Mouse (Mus musculus): Measurements from ENCODE around the gene Lce1b.
"Not testable (repeated sequence)": the region's sequence is repeated elsewhere in the genome, so short reads cannot be mapped to it uniquely, and the experiment has no call there.

Lce1b gene

DNA sequence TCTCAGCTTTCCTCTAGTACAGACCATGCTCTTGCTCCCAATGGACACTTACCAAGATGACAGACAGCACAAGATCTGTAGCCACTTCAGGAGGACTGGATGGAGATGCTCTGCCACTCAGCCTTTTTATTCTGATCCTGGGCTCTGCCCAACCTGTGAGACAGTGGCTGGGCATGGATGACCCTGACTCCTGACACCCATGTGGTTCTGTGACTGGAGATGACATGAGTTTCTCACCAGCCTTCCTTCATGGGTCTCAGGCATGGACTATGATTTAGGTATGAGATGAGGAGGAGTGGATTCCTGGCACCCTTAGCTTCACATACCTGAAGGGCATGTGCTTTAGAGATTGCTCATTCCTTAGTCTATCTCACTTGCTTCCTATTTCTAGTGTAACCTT is at the start of gene Lce1b:
Gene Lce1b, minus strand, starts transcription at position 101 of the 400 bp plus-strand sequence.
- no peak for DNase-seq (ENCODE audit: low spot score)

DNA sequence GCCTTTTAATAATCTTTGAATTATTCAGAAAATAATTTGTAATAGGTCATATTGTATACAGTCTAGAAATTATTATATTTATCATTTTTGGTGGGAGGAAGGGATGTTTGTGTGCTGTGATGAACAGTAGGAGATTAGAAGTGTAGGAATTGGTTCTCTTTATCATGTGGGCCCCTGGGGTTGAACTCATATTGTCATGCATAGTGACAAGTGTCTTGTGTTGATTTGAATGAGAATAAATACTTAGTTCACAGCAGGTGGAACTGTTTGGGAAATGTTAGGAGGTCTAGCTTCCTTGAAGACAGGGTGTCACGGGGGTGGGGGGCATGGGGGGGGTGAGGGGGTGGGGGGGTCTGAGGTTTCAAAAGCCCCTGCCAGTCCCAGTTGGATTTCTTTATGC is 37.9 kb upstream of the Lce1b start:
- no peak for DNase-seq (ENCODE audit: low spot score)

DNA sequence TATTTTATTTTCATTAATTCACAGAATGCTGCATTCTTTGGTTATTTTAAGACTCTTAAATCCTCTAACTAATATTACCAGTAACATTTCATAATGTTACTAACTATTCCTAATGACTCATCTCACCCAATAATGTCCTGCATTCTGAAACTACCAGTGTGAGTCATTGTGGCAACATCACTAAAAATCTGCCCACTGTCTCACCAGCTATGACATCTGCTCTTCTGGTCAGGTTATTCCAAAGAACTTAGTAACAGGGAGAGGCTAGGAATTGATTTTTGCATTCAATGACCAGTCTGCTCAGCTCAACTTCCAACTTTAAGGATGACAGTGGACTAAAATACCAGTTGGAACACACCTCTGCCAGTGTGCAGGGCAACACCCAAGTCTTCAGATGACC is 35.0 kb upstream of the Lce1b start:
- DNase-seq (ENCODE audit: low spot score) = no peak

DNA sequence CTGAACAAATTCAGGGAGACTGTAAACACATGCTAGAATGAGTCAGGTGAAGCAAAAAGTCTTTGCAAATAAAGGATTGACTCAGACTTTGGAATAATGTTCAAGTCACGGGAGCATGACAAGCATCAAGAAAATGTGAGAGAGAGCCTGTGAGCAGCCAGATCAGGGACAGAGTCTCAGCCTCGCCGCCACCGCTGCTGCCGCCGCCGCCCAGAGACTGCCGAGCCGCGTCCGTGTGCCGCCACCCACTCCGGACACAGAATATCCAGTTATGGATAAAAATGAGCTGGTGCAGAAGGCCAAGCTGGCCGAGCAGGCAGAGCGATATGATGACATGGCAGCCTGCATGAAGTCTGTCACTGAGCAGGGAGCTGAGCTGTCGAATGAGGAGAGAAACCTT is 32.4 kb upstream of the Lce1b start:
- DNase-seq (ENCODE audit: low spot score) = not testable (repeated sequence)

DNA sequence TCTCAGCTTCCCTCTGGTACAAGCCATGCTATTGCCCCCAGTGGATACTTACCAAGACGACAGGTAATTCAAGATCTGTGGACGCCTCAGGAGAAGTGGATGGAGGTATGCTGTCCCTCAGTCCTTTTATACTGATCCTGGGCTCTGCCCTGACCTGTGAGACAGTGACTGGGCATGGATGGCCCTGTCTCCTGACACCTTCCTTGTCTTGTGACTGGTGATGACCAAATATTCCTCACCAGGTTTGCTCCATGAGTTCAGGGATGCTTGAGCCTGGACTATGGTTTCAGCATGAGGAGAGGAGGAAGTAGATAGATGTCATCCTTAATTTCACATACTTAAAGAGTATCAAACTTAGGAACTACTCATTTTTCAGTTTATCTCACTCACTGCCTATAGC is 30.4 kb upstream of the Lce1b start, which contains the start of gene Lce1d:
Gene Lce1d, minus strand, starts transcription at position 101 of the 400 bp plus-strand sequence.
- no peak for DNase-seq (ENCODE audit: low spot score)

DNA sequence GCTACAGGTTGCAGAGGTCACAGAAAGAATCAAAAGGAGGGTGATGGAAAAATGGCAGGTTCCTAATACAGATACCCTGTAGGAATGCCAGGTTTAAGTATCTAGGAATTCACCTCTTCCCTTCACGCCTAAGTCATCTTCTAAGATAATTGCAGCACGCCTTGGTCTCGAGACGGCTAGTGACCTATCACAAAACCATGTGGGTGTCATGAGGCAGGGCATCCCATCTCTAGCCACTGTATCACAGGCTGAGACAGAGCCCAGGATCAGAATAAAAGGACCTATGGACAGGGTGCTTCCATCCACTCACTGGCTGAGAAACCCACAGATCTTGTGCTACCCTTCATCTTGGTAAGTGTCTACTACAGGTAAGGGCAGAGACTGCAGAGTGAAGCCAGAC is 22.2 kb upstream of the Lce1b start, which contains the start of gene Lce1c:
Gene Lce1c, plus strand, starts transcription at position 301 of the 400 bp plus-strand sequence.
- no peak for DNase-seq (ENCODE audit: low spot score)

DNA sequence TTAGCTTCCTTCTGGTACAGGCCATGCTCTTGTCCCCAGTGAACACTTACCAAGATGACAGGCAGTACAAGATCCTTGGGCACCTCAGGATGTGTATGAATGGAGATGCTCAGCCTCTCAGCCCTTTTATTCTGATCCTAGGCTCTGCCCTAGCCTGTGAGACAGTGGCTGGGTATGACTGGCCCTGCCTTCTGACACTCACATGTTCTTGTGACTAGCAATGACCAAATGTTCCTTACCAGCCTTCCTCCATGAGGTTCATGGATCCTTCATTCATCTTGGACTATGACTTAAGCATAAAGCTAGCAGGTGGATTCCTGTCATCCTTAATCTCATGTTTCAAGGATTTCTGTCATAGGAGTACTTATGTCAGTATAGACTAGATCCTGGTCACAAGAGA is 13.5 kb upstream of the Lce1b start, which contains the start of gene Lce1a2:
Gene Lce1a2, minus strand, starts transcription at position 101 of the 400 bp plus-strand sequence.
- DNase-seq (ENCODE audit: low spot score) = no peak

DNA sequence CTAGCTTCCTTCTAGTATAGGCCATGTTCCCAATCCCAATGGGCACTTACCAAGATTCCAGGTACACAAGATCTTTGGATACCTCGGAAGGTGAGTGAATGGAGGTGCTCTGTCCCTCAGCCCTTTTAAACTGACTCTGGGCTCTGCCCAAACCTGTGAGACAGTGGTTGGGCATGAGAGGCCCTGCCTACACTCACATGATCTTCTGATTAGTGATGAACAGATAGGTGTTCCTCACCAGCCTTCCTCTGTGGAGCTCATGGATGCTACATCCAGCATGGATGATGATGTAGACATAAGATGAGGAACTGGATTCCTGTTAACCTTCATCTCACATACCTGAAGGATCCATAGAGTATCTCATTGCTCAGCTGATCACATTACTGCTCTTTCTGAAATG is 8.5 kb downstream of the Lce1b start, which contains the start of gene Lce1a1:
Gene Lce1a1, minus strand, starts transcription at position 101 of the 400 bp plus-strand sequence.
- DNase-seq (ENCODE audit: low spot score) = no peak

DNA sequence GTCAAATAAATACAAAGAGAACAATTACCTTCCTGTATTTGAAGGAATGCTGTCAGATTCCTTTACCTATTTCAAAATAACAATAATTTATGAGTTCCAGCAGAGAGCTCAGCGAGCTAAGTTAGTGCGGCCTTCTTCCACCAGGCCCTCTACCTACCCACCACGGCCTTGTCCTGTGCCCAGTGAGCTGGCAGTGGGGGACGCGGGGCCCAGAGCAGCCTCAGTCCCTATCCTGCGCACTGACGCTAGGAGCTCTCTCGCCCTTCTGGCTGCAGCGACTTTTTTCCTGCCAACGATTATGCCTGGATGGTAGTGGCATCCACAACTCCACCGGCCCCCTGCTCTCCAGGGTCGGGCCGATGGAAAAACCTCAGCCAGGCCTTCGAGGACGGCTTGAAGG is 16.9 kb downstream of the Lce1b start:
- DNase-seq (ENCODE audit: low spot score) = no peak

DNA sequence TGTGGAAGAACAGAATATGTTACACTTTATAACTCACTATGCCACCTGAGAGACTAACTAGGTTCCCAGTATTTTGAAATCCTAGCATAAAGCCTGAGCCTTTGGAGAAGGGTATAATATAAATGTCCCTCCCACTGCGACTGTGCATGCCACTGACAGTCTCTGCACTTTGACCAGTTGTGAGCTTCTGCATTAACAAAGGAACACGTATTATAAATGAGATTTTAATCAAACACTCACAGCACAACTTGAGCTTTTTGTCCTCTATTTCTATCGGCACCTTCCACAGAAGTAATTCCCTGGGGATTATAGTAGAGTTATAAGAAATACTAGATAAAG is 18.1 kb downstream of the Lce1b start:
- DNase-seq (ENCODE audit: low spot score) = no peak

DNA sequence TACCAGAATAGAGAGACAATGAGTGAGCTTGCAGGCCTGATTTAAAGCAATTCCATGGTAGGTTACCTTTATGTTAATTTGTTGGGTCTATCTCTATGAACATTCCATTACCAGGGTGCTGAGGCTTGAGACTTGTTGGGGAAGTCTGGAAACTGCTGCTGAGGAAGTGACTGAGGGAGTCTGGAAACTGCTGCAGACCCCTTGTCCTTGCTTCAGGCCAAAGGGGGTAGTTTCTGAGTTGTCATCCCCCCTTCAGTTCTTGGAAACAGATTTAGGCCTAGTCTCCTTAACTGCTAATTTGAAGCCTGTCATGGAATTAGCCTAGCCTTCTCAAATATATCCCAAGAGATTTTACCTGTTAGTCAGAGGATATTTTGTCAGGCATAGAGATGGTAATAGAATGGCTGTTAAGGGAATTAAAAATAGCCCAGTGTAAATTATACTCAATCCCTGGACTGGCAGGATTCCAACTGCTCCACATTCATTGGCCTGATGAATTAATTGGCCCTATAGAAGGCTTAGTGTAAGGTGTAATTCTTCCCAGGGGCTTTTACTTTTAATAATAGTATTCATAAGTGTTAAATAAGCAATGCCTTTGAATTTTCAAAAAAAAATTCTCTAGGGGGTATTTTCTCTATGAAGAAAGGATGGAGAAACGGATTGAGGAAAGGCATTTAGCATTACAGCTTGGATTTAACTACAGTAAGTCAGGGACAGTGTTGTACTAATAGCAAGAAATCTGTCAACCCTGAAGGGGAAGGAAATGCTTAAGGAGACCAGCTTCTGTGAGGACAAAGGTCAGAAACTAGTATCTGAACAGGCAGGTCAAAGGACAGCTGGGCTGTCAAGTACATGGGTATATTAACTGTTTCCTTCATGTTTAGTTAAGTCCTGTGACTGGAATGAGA is 18.7 kb downstream of the Lce1b start:
- DNase-seq (ENCODE audit: low spot score) = no peak

DNA sequence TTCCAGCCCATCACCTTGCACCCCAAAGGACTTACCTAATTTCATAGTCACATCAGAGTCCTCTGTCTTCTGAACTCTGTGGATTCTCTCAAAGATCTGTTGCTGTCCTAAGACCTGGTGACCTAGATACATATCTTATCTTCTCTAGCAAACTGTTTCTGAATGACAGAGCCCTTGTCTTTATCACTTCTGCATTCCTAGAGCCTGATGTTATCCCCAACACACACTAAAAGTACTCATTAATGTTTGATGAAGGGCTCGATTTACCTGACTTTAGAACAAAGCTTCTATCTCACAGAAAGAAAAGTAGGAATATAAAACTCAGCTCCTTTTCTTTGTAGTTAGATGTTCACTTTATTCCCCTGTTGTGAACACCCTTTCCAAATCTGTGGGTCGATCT is 35.2 kb downstream of the Lce1b start, which contains the start of gene Lce6a:
Gene Lce6a, minus strand, starts transcription at position 101 of the 400 bp plus-strand sequence.
- DNase-seq (ENCODE audit: low spot score) = no peak

DNA sequence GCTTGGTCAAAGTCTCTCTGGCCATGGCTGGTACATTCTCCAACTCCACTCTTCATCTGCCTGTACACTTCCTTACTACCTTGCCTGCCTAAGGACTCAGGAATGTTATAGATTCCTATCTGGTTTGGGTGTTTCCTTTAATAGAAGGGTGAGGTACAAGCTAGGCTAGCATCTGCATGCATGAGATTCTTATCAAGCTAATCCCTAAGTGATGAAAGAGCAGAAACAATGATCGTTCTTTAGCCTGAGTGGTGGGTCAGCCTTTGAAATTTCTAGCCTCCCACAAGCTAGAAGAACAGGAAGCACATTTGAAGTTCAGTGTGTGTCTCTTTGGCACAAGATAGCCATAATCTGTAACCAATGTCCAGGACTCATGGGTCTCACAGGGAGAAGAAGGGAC is 46.9 kb downstream of the Lce1b start:
- no peak for DNase-seq (ENCODE audit: low spot score)

DNA sequence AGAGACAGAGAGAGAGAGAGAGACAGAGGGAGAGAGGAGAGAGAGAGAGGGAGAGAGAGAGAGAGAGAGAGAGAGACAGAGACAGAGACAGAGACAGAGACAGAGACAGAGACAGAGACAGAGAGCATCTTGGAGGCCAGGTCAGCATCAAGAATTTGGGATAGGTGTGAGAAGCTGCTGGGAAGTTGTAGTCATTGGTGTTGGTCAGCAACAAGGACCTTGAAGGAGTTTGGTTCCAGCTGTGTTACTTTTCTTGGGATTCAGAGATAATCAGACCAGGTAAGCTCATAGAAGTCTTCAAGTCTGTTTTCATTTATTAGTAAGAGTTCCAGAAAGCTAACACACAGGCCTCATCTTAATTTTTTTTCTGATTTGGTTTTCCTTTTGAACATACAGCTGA is 49.3 kb downstream of the Lce1b start, which contains the start of gene 2210017I01Rik:
Gene 2210017I01Rik, minus strand, starts transcription at position 101 of the 400 bp plus-strand sequence.
- no peak for DNase-seq (ENCODE audit: low spot score)

All from ovary, postnatal 36 days (tissue).